Mouse (Mus musculus) stomach, postnatal 0 days (tissue): ENCODE results near the gene Epb41.

Experiments
- CTCF ChIP-seq: IDR thresholded peaks from 2 replicates; pipeline ENCODE4 v1.5.1; 2016; ENCODE audit warnings: antibody characterized with exemption, low read depth, mild to moderate bottlenecking, moderate library complexity
- EP300 ChIP-seq: optimal IDR thresholded peaks from 2 replicates; pipeline ENCODE3; 2016; ENCODE audit warnings: antibody characterized with exemption

- TF ChIP-seq CTCF (no peak), EP300 (no peak)
Observed at GRCm38 (mm10) chr4:131876836-131877235, 198.3 kb downstream of the Epb41 start.
